Mouse (Mus musculus) frontal cortex, postnatal 36 days (tissue): ENCODE results near the gene Smad3.

Experiments used
- DNase-seq, 2 experiments: peaks; one replicate each; pipeline ENCODE4 v3.0.0; 2022; ENCODE audit warnings: low spot score in 2 of 2

The Smad3 gene

DNA sequence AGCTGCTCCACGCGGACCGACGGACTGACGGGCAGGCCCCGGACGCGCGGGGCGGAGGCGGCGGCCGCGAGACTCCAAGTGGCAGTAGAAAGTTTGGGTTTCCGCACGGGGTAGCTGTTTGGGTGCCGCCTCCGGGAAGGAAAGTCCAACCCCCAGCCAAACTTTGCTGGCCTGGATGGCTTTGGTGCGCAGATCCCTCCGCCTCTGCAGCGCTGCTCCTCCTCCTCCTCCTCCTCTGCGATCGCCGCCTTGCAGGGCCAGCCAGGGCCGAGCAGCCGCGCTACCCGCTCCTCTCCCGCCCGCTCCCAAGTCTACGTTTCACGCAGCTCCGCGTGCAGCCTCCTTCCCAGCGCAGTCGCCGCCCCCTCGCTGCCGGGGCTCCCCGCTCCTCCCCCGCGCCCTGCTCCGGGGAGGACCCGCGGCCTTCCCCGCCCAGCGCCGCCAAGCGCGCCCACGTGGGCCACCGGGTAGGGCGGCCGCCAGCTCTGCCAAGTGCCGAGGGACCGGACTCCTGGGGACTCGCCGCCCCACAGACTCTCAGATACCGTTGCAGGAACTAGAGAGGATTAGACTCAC is at the start of gene Smad3:
TSS of gene Smad3 (minus strand) at position 130 of the 576 bp plus-strand sequence.
- peak; percentile 87 to 90 for DNase-seq

DNA sequence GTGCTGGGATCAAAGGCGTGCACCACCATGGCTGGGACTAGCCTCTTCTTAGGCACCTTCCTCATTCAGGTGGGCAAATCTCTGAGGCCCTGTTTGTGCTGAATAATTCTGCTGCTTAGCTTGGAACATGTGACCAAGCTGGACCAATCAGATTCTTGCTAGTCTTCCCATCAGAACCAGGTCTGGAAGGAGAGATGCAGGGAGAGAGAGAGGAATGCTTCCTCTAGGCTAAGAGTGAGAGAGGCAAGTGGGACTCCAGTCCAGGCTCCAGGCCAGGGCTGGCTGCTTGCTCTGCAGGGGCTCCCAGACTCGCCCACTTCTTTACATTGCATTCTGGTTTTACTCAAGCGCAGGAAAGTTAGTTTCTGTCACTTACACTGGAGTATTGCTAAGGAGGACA is 47.1 kb upstream of the Smad3 start:
- no peak for DNase-seq

GRCm38 (mm10) chr9:63803181-63803591 is 45.4 kb upstream of the Smad3 start:
- DNase-seq = no peak

- DNase-seq = peak in 1 of 2 experiments; percentile 64
Measured at GRCm38 (mm10) chr9:63802504-63802903, 44.7 kb upstream of the Smad3 start.

- no peak for DNase-seq
Measured at GRCm38 (mm10) chr9:63802080-63802479, 44.3 kb upstream of the Smad3 start.

DNA sequence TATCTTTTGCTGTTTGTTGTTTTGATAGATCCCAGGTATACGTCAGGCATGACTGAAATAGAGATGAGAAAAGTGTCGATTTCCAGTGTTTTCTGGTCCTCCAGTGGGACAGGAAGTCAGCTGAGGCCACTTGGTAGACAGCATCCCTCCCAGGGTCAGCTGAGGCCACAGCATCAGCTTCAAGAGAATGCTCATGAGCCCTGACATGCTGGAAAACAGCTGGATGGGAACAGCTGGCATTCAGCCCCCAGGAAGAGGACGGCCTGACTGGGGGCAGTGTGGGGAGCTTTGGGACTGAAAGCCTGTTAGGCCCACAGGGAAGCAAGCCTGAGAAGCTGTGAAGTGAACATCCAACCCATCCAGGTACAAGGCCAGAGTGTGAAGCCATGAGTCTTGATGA is 38.6 kb upstream of the Smad3 start:
- no peak for DNase-seq

GRCm38 (mm10) chr9:63793731-63794495 is 36.1 kb upstream of the Smad3 start:
- peak; percentile 83 to 89 for DNase-seq

DNA sequence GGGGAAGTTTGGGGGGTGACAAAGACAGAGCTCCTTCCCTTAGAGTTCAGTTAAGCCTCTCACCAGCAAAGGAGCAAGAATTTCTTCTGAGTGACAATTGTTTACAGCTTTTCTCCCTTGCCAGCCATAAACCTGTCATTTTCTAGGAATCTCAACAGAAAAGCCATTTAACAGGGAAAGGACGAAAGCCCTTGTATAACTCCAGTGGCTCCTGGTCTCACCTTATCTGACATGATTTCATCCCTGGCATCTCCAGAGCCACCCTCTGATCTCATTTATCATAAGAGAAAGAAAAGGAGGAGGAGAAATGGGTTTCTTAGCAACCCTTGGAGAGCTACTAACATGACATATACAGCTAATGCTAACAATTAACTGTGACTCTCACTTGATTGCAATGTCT is 33.9 kb upstream of the Smad3 start:
- DNase-seq = no peak

DNA sequence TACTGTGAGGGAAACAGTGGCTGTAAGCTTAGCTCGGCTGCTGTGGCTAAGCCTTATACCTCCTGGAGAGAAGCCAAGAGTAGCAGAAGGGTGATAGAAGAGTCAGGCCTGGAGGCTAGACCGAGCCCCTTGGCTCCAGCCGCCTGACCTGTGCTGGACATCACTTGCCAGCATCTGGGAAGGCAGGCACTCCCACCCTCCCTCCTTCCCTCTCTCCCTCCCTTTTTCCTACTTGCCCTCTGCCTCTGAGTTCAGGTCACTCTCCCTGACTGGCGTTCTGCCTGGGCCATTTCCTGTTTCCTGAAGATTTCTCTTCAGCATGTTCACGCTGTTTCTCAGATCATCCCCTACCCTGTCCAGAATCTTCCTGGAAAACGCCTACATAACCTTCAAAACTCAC is 33.5 kb upstream of the Smad3 start:
- DNase-seq = no peak

DNA sequence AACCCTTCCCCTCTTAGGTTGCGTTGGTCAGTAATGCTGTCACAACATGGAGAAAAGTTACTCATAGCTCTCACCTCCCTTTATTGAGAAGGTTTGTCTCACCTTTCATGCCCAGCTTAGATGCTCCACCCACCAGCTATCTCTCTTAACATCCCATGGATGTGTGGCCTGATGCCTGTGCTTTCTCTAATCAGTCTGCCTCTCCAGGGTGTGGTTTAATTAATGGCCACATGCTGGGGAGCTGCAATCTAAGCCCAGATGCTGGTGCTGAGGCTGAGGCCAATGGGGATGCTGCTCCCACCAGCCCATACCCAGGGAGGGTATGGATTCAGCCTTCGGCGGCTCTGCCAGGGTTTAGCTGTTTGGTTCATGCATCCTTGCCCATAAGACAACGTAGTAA is 32.4 kb upstream of the Smad3 start:
- no peak for DNase-seq

DNA sequence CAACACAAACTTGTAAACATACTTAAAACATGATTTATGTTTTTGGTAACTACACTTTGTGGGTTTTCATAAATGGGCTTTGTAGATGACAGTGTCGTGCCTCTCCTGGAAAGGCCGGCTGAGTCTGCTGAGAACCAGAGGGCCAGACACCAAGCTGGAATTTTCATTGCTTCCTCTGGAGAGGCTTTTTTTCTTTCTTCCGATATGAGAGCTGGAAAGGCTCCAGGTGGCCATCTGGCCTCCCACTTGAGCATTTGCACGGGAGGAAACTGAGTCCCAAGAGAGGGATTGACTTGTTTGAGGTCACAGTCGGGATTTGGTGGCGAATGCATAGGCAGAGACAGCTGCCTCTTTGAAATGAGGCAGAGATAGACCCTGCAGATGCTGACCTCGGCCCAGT is 31.6 kb upstream of the Smad3 start:
- DNase-seq = no peak

- no peak for DNase-seq
Measured at GRCm38 (mm10) chr9:63787606-63788005, 29.8 kb upstream of the Smad3 start.

DNA sequence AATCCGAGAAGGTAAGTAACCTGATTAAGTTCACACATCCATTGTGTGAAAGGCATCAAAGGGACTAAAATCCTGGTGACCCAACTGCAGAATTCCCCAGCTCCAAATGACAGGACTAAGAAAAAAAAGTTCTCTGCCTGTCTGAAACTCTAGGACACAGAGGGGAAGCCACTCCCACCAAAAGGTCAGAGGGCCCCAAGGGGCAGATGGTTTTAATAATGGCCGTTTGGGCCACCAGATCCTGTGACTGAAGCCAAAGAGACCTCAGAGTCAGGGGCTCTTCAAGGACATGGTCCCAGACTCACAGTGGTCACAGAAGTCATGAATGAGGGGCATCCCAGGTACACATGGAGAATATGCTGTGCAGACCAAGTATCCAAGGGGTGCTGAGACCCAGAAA is 29.3 kb upstream of the Smad3 start:
- no peak for DNase-seq

DNA sequence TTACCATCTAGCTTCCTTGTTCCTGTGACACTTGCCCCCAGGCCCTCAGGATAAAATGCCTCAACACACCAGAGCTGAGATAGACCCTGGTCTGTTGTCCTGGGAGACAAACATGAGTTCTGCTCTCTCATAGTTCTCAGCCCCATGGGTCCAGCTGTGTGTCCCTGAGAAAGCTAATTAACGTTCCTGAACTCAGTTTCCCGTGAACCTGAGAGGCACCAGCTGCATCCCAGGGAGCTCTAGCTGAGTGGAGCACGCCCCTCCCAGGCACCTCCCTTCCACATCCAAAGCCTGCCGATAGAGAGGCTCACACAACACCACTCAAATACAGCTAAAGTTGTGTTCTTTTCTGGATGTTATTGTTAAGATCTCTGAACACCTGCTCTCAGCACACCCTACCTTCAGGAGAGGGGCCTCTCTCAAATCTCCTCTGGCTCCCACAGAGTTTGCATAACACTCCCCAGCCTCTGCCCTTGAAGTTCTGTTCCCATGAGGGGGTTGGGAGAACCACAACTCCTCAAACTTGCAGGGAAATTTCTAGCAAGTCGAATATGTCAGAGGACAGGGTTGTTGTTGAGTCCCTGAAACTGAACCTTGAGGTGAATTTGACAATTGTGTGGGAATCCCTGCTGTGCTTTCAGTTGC is 28.4 kb upstream of the Smad3 start:
- no peak for DNase-seq

DNA sequence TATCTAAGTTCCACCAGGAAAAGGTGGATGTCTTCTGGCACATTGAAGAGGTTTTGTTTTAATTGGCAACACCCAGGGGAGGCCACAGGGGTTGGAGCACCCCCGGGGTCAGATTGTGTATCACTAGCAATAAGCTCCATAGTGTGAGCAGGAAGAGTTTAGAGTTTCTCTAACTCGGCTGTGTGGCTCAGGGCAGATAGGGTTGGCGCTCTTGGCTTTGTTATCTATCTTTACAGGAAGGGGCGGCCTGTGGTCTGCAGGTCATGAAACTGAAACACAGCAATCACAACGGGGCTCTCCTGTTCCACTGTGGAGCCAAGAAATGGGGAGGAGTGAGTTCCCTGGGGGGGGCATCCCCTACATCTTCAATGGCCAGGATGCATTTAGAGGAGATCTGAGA is 27.7 kb upstream of the Smad3 start:
- no peak for DNase-seq

DNA sequence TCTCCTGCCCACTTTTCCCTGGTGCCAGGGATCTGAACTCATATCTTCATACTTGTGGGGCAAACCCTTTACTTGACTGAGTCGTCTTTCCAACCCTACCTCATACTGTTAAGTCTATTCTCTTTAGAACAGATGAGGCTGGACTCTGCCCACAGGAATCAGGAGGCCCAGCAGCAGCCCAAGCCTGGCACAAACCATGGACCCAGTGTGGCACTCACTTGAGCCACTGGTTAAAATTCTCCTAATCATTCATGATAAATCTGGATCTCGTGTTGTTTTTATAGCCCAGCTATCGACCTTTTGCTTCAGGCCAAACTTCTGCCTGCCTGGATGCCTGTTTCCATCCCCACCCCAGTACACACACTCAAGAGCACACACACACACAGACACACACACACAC is 26.8 kb upstream of the Smad3 start:
- no peak for DNase-seq

DNA sequence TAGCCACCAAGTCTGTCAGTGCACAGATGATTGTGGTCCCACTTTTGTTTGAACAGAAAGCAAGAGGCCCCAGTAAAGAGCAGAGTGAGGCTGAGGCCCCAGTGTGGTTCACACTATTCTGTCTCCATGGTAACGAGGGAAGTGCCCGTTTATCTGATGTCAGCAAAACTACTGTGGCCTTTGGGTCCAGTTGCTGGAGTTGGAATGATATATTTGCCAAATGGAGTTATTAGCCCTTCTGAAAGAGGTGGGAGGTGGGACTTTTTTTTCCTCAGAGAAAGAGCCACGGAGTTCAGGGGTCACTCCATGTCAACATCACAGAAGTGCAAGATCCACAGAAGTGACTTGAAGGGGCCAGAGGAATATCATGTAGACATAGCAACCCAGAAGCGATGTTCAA is 24.9 kb upstream of the Smad3 start:
- no peak for DNase-seq

DNA sequence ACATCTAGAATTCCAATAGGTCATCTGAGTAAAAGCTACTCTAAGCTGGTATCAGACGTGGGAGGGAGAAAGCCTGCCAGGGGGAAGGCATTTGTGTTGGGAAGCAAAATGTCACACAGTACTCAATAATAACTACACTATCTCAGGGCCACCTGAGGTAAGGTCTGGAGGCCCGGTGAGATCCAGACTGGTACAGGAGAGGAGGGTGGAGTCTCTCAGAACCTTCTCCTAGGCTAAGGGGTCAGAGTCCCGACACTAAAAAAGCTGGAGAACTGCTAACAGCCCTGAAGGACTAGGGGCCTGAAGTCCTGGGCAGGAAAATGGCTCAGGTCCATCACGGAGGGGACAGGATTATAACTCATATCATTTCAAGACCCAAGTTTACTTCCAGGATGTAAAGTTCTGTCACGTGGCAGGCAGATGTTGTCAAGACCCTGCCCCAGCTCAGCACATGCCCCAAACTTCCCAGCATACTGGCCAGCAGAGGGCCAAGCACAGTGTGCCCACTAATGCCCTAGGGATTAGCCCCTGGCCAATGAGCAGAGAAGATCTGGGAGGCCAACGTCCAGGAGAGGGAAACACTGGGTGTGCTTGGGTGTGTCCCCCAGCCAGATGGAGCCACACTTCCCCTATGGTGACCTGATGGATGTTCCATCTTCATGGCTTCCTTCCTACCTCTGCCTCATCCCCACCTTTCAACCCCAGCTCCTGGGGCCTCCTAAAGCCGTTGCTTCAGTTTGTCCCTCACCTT is 24.1 kb upstream of the Smad3 start:
- no peak for DNase-seq

DNA sequence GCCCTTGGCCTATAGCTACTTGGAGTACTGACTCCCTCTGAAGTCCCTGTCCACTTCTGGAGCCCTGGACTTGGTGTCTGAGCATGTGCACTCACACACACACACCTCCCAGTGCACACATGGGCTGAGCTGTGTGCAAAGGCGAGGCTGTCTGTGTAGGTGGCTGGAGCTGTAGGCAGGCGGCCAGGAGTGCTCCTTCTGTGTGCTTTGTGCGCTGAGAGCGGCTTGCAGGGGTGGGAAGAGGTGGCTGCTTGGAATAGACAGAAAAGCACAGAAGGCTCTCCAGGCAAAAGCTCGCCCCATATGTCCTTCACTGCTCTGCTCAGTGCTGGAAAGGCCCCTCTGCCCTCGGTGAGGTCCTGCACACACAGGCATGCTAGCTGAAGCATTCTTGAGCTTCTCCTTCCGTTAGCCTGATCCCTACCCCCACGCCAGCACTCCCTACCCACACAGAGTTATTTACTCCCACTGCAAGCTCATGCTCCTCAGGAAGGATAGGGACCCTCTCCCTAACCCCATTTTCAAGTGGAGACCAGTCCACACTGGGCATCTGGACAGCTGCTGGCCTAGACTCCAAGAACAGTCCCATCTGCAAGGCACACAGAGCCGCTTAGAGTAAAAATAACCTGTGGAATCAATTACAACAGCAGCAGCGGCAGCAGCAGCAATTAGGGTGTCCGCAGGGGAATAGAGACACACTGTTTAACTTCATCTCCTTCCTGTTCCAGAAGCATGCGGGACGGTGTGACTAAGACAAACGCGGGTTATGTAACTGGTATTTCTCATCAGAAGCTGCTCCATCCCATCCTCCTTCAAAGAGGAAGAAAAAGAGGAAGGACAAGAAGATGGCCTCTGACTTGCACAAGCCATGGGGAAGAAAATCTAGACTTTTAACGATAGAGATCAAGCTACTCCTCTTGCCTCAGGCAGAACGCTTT is 22.4 kb upstream of the Smad3 start:
- DNase-seq = peak; percentile 86 to 93

DNA sequence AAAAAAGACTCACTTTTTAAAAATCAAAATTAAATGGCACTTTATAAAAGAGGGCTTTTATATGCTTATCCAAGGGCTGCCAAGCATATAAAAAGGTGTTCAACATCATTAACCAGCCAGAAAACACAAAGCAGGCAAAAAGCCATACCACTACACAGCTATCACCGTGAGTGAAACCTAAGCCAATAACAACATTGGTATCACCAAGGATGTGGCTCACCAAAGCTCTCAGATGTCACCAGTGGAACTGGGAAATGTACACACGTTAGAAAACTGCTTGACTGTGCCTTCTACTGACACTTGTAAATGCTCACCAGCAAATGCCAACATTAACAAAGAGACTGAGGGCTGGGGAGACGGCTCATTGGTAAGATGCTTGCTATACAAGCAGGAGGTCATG is 18.9 kb upstream of the Smad3 start:
- DNase-seq = no peak

GRCm38 (mm10) chr9:63774854-63775483 is 17.2 kb upstream of the Smad3 start:
- no peak for DNase-seq
